Mouse (Mus musculus) cerebellum, adult 2 months (tissue): ENCODE results near the gene Iqsec1.

Experiments used
- CTCF ChIP-seq: fragments of 200-500 bp; IDR thresholded peaks from 2 replicates; pipeline ENCODE4 v1.5.1; 2011; ENCODE audit warnings: low read depth, mild to moderate bottlenecking, control low read depth, low read length, moderate library complexity, borderline replicate concordance; ENCODE audit not compliant: insufficient read depth
- POLR2A ChIP-seq: fragments of 200-500 bp; IDR thresholded peaks from 2 replicates; pipeline ENCODE4 v1.6.1; 2011; ENCODE audit warnings: low read length, control low read depth, borderline replicate concordance; ENCODE audit not compliant: insufficient read depth

GRCm38 (mm10) chr6:91003310-91003995 lies 15.0 kb upstream of the Iqsec1 start:
- TF ChIP-seq CTCF (no peak), POLR2A (no peak)
